Mouse (Mus musculus) adrenal gland (tissue): Measurements from ENCODE around the gene Rnf38.

Experiments used
- microRNA-seq, 2 experiments: library from miRNA; unstranded; fragments of <30 nt; microRNA quantifications; one replicate each; pipeline ENCODE4; 2019

Rnf38 gene

Small RNA genes within 50 kb of the gene (microRNA-seq; reads per million reads assigned to microRNA genes)
- gene Mir5106: 0 reads per million in 2 experiments
